Mouse (Mus musculus): ENCODE data around the gene Sptbn4.

Gene Sptbn4

DNA sequence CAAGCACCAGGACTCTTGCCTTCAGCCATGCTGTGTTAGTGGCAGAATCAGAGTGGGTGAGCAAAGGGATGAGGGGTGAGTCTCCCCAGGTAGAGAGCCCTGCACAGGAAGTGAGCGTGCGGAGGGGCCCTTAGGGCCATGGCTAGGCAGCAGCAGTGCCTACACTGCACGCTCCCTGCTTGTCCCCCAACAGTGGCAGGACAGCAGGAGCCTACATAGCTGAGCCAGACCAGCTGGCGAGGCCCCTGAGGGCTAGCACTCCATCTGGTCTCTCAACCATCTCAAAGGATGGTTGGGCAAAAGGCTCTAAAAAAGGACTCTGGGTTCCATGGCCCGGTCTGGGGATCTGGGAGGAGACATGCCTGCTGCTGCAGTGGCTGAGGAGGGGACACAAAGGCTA is 63.4 kb downstream of the Sptbn4 start:
- DNase-seq (ENCODE audit: low read depth, low spot score) = no peak

- DNase-seq (ENCODE audit: low read depth, low spot score) = no peak
Measured at GRCm38 (mm10) chr7:27383233-27383632, 64.3 kb downstream of the Sptbn4 start.

GRCm38 (mm10) chr7:27381560-27381959 is 65.9 kb downstream of the Sptbn4 start:
- no peak for DNase-seq (ENCODE audit: low read depth, low spot score)

DNA sequence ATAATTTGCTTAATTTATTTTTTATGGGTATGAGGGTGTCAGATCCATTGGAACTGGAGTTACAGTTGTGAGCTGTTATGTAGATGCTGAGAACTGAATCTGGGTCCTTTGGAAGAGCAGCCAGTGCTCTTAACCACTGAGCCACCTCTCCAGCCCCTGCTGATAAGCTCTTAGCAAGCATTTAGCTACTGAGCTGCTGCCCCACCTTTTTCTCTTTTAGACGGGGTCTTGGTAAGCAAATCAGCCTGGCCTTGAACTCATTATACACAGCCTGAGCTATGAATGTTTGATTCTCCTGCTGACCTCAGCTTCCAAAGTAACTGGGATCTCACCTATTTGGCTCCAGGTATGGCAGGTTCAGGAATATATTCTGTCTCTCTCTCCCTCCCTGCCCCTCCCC is 66.5 kb downstream of the Sptbn4 start:
- DNase-seq (ENCODE audit: low read depth, low spot score) = no peak

DNA sequence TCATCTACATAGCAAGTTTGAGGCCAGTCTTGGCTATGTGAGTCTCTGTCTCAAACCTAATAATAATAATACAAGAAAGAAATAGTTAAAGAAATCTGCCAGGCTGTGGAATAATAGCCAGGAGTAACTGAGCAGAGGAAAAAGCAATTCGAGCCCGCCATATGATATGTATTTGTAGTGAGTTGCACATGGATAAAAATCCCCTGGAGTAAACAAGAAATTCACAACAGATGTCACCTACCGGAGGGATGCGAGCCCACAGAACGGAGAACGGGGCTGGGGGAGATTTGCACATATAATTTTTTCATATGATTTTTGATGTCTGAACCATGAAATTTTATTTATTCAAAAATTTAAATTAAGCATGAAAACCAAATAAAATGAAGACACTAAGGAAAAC is 67.7 kb downstream of the Sptbn4 start:
- DNase-seq (ENCODE audit: low read depth, low spot score) = no peak

DNA sequence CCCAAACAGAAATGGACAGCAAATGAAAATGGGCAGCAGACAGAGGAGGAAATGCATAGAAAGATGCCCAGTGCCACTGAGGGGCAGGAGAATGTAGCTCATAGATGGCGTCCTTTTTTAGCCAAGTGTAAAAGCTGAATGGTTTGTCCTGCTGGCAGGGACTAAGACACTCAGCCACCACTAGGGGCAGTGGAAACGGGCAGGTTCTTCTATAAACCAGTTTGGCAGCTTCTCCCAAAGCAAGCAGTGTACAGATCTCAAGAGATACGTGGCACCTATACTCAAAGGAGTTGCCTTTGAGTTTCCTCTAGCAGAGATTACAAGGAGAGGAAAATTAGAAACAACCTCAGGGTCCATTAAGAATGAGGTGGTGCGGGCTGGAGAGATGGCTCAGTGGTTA is 69.1 kb downstream of the Sptbn4 start:
- no peak for DNase-seq (ENCODE audit: low read depth, low spot score)

- DNase-seq (ENCODE audit: low read depth, low spot score) = no peak
Measured at GRCm38 (mm10) chr7:27375274-27375673, 72.2 kb downstream of the Sptbn4 start.

- no peak for DNase-seq (ENCODE audit: low read depth, low spot score)
Measured at GRCm38 (mm10) chr7:27371715-27372462, 75.6 kb downstream of the Sptbn4 start.

DNA sequence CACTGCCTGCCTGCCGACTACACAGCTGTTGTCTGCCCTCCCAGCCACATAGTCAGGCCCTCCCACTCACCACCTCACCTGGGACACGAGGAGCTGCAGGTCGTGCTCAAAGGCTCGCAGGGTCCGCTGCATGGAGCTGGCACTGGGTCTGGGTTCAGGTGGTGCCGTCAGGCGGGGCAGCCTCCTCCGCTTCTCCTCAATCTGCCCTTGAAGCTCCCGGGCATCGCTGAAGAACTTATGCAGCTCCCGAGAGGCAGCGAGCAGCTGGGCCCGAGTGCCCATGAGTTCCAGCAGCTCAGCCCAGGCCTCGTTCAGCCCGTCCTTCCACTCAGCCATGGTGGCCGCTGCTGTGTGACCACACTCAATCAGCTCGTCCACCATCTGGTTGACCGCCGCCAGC is 78.4 kb downstream of the Sptbn4 start:
- DNase-seq (ENCODE audit: low read depth, low spot score) = no peak

DNA sequence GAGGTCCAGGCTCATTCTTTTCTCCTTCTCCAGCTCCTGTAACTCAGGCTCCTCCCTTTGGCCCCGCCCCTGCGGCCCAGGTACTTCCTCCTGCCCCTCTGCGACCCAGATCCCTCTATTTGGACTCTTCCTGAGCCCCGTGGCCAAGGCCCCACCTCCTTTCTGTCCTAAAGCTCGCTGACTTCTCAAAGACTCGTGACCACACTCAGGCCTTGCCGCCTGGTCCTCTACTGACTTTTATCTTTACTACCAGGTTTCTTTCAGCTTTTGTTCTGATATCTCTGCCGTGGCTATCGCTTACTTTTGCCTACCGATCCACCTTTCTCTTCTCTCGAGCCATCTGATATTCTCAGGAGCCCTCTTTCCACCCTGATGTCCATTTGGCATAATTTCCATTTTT is 79.5 kb downstream of the Sptbn4 start:
- DNase-seq (ENCODE audit: low read depth, low spot score) = no peak

GRCm38 (mm10) chr7:27366082-27366844 is 81.2 kb downstream of the Sptbn4 start:
- no peak for DNase-seq (ENCODE audit: low read depth, low spot score)

DNA sequence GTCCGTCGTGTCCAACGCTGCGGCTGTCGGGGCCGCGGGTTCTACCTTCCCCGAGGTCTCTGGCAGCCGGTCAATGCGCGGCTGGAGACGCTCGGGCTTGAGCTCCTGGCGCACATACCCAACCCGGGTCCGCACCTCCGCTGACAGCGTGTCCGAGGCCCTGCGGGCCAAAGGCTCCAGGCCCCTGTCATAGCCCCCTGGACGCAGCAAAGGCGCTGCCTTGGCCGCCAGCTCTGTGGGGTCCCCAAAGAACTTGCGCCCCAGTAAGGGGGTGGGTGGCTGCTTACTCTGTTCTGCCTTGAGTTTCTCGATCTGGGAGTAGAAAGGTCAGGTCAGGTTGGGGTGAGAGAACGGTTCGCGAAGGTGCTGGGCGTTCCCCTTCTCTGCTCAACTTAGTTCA is 83.1 kb downstream of the Sptbn4 start:
- DNase-seq (ENCODE audit: low read depth, low spot score) = no peak

DNA sequence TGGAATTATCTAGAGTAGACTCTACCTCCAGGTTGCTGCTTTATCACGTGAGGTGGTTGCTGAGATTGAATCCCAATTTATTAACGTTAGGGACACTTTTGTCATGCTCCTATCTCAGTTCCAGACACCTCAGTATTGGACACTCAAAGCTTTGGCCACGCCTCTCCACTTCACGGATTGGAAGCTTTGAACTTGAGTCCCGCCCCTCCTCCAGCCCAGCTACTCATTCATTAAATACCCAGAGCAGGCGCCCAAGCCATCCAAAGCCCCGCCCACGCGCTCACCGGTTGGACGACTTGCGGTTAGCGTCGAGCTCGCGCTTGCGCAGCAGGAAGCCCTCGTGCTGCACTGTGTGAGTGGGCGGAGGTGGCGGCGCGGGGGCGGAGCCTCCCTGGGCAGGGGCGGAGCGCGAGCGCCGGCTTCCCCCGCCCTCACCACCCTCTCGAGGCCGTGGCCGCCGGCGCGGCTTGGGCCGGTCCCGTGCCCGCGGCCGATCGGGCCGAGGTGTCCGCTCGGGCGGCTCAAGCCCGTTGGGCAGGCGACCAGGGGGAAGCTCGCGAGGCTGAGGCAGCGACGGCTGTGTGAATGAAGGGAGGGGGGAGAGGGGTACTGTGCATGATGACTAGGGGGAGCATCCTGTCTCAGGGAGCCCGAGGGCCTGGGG is 86.1 kb downstream of the Sptbn4 start:
- DNase-seq (ENCODE audit: low read depth, low spot score) = peak; percentile 99

- DNase-seq (ENCODE audit: low read depth, low spot score) = no peak
Measured at GRCm38 (mm10) chr7:27360749-27361148, 86.7 kb downstream of the Sptbn4 start.

GRCm38 (mm10) chr7:27359706-27360358 is 87.7 kb downstream of the Sptbn4 start:
- no peak for DNase-seq (ENCODE audit: low read depth, low spot score)

DNA sequence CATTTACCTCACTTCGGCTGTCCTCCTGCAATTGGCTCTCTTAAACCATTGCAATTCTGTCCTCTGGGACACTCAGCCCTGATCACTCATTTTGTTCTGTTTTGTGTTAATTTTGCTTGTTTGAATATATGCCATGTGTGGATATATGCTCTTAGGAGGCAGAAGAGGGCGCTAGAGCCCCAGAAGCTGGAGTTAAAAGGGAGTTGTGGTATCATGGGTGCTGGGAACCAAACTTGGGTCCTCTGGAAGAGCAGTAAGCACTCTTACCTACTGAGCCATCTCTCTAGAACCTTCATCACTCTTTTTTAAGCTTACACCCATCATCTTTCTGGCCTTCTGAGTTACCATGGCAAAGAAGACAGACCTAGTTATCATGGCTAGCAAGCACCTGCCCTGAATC is 88.3 kb downstream of the Sptbn4 start:
- no peak for DNase-seq (ENCODE audit: low read depth, low spot score)

DNA sequence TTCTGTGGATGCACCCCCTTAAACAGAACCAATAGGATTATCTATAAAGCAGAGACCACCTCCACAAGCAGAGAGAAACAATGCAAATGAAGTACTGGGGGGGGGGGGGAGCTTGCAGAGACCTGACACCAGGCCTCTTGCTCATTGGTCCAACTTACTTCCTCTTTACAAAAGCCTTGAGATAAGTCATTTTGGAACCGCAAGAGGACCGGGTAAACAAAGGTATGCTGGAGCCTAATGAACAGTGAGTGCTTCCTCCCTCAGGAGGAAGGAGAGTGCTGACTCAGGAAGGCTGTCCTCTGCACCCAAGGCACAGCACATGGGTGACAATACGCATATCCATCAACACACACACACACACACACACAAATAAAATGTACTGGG is 89.9 kb downstream of the Sptbn4 start:
- DNase-seq (ENCODE audit: low read depth, low spot score) = no peak

DNA sequence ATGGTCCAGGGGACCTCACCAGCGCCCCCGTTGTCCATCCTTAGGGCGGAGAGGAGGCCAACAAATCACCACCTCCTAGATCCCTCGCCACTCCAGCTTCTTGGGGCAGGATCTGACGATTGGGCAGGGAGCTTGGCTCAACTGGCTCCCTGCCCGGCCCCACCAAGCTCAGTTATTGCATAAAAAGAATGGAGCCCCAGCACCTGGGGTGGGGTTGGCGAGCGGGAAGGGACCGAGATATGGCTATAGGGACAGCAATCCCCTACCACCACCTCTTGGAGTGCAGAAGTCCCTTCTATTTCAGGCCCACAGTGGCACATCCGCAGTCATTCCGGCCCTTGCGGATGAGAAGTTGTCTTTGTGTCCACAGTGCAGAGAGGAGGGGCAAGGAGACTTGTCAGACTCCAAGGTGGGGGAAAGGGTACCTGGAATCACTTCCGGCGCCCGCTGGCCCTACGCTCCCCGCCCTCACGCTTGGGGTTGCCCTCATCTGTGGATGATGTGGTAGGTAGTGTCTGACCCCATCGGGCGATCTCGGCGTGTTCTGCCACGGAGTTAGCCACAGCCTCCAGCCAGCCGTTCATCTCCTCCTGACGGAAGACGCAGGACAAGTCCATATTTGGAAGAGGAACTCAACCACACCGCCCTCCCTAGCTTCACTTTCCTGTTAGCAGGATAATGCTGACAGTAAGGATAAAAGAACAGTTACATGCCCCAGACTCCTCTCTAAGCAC is 90.5 kb downstream of the Sptbn4 start, which contains the start of gene Gm20479:
Gm20479 (minus strand) TSS at position 559 of the 734 bp plus-strand sequence.
- DNase-seq (ENCODE audit: low read depth, low spot score) = no peak

DNA sequence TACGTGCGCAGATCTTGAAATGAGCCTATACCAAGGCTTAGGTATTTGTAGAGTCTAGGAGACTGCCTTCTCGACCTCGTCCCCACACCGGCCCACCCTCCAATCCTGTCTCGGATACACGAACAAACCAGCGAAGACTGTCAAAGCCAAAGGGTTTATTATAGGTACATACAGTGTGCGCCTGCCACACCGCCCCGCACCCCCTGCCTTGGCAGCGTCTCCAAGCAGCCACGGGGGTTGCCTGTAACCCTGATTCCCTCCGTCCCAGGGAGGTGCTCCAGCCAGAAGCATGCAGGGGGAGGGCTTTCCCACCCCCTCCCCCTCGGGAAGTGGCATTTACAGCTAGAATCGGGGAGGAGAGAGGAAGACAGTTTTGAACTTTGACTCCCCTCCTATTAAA is 91.2 kb downstream of the Sptbn4 start:
- no peak for DNase-seq (ENCODE audit: low read depth, low spot score)

DNA sequence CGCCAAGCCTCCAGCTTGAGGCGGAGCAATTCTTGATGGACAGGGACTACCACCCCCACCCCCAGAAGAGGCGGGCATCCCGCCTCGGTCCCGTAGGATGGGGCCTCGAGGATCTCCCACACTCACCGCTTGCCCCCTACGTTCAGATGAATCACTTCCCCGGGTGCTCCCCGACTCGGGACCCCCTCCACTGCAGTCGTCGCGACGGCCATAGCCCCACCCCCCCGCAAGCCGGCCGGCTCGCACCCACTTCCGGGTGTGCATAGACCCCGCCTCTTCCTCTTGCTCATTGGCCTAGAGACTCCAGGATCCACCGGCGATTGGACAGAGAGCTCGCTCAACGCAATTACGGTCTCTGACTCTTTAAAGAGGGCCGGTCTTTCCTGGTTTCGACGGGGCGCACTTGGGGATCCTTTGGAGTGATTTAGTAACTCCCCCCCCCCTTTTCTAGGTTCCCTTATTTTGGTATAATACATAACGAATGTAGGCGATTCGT is 91.7 kb downstream of the Sptbn4 start, which contains the start of gene Shkbp1:
Shkbp1 (minus strand) TSS at position 275 of the 496 bp plus-strand sequence.
- DNase-seq (ENCODE audit: low read depth, low spot score) = peak; percentile 86

- no peak for DNase-seq (ENCODE audit: low read depth, low spot score)
Measured at GRCm38 (mm10) chr7:27355261-27355660, 92.2 kb downstream of the Sptbn4 start.

Measured in forelimb bud, embryonic 11.5 days (tissue).